Mouse (Mus musculus): ENCODE measurements around the gene Kif13a.

- TF ChIP-seq CTCF (IDR thresholded peaks at IDR 0.05; ENCODE audit: low read depth) (peak; percentile 98), EP300 (optimal IDR thresholded peaks at IDR 0.05) (no peak)
These were observed 131.5 kb downstream of the Kif13a start for GRCm38 (mm10) chr13:46798156-46798555.
